Mouse (Mus musculus) testis, adult 2 months (tissue): ENCODE results near the gene Tceal9.

Experiments used
- CTCF ChIP-seq: fragments of 200-500 bp; IDR thresholded peaks from 2 replicates; pipeline ENCODE4 v1.5.1; 2012; ENCODE audit warnings: low read depth, mild to moderate bottlenecking, inconsistent platforms, low read length, moderate library complexity; ENCODE audit not compliant: control insufficient read depth, insufficient read depth, insufficient replicate concordance
- POLR2A ChIP-seq: fragments of 200-500 bp; IDR thresholded peaks from 2 replicates; pipeline ENCODE4 v1.6.1; 2012; ENCODE audit warnings: low read depth, mild to moderate bottlenecking, inconsistent platforms, low read length, moderate library complexity; ENCODE audit not compliant: control insufficient read depth

DNA sequence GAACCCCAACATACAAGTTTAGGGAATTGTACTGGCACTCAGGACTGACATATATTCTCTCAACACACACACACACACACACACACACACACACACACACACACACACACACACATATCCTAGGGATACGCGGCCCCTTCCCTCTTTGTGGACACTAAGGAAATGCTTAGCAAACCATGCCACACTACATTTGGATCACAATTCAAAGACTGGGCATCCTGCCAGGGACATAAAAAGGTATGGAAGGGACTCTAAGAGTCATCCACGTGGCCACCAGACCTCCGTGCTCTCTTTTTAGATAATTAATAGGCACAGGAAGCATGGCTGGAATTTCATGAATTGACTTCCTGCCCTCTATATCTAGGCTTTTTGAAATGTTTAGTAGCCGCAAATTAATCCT lies 17.1 kb upstream of the Tceal9 start:
- TF ChIP-seq CTCF (no peak), POLR2A (no peak)
